Mouse (Mus musculus): ENCODE data around the gene Mitf.

DNA sequence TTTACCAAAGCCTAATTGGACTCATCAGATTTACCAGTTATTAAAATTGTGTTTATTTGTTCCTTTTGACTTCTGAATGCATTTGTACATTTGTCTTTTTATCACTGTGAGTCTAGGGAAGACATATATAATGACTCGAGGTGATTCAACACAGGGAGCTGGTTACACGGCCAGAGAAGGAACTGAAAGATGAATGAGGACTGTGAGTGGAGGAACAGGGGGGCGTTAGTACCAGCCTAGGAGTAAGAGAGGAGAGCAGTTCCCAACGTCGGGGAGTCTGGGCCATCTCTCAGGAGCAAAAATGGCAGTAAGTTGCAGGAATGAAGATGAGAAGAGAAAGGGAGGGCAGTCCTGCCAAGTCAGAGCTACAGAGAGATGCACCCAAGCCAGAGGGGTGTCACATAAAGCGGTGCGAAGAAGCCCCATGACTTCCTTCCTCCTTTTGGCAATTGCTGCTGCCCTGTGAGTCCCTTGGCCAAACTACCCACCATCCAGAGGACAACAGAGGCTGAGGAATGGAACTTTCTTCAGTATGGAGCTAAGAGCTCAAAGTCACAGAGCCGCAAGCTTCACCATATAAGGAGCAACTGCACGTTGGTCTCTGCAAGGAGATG, 18.4 kb upstream of the Mitf start:
- TF ChIP-seq CTCF (IDR thresholded peaks at IDR 0.05; ENCODE audit: insufficient read depth, low read length) (no peak), POLR2A (IDR thresholded peaks at IDR 0.05; ENCODE audit: borderline replicate concordance, extremely low read depth, low read depth, low read length) (no peak)
